Mouse (Mus musculus): ENCODE results near the gene AA986860. TPM values are rescaled to one million over a fixed set of nuclear protein-coding genes. Genes with fewer than 3 reads are reported as not detected.

The AA986860 gene
- polyA plus RNA-seq, 1 experiment from 2014 or later: 1.4 TPM

GRCm38 (mm10) chr1:130762045-130762760, 30.4 kb downstream of the AA986860 start:
- Histone ChIP-seq H3K4me3 (ENCODE audit: low read depth, low read length) (no peak overlapping the region), H3K4me1 (ENCODE audit: insufficient read depth) (peaks cover 7% of the 10 kb centered on the region; the same call in 1 of the 2 replicates), H3K9ac (replicated peaks) (no peak overlapping the region), H3K4me2 (ENCODE audit: low read depth, low read length) (no peak overlapping the region), H3K27ac (ENCODE audit: low read depth) (peak overlapping the region; percentile 55), H3K9me3 (ENCODE audit: low read length) (no peaks in the 10 kb centered on the region), H3K27me3 (ENCODE audit: insufficient read depth, low read length) (no peaks in the 10 kb centered on the region), H3K36me3 (replicated peaks; ENCODE audit: insufficient read depth, low read length) (no peaks in the 10 kb centered on the region)
- TF ChIP-seq EP300 (IDR thresholded peaks at IDR 0.05; ENCODE audit: low read depth) (no peak), CTCF (IDR thresholded peaks at IDR 0.05; ENCODE audit: low read depth) (no peak)
- ATAC-seq: no peak
- 81% methylated on average over 3 of the region's 3 CpGs for WGBS (ENCODE audit: insufficient replicate concordance)
- no peak for DNase-seq

GRCm38 (mm10) chr1:130764027-130764461, 32.3 kb downstream of the AA986860 start:
- Histone ChIP-seq H3K4me1 (ENCODE audit: insufficient read depth) (peaks cover 7% of the 10 kb centered on the region; the same call in 1 of the 2 replicates), H3K27ac (ENCODE audit: low read depth) (peak overlapping the region; percentile 45; the same call in 1 of the 2 replicates), H3K4me2 (ENCODE audit: low read depth, low read length) (no peak overlapping the region), H3K9me3 (ENCODE audit: low read length) (no peaks in the 10 kb centered on the region), H3K9ac (replicated peaks) (no peak overlapping the region; the same call in 1 of the 2 replicates), H3K4me3 (ENCODE audit: low read depth, low read length) (no peak overlapping the region), H3K27me3 (ENCODE audit: insufficient read depth, low read length) (no peaks in the 10 kb centered on the region), H3K36me3 (replicated peaks; ENCODE audit: insufficient read depth, low read length) (no peaks in the 10 kb centered on the region)
- DNase-seq (peak; percentile 58), ATAC-seq (peak; percentile 94)
- 60% methylated on average over 12 of the region's 12 CpGs for WGBS (ENCODE audit: insufficient replicate concordance)
- TF ChIP-seq EP300 (IDR thresholded peaks at IDR 0.05; ENCODE audit: low read depth) (peak; percentile 90), CTCF (IDR thresholded peaks at IDR 0.05; ENCODE audit: low read depth) (no peak)

GRCm38 (mm10) chr1:130767066-130767465, 35.3 kb downstream of the AA986860 start:
- Histone ChIP-seq H3K36me3 (replicated peaks; ENCODE audit: insufficient read depth, low read length) (no peaks in the 10 kb centered on the region), H3K4me3 (ENCODE audit: low read depth, low read length) (no peak overlapping the region), H3K9ac (replicated peaks) (no peak overlapping the region), H3K27me3 (ENCODE audit: insufficient read depth, low read length) (no peaks in the 10 kb centered on the region), H3K9me3 (ENCODE audit: low read length) (no peaks in the 10 kb centered on the region), H3K27ac (ENCODE audit: low read depth) (no peak overlapping the region), H3K4me2 (ENCODE audit: low read depth, low read length) (no peak overlapping the region), H3K4me1 (ENCODE audit: insufficient read depth) (peaks cover 1% of the 10 kb centered on the region; the same call in 1 of the 2 replicates)
- ATAC-seq (no peak), DNase-seq (no peak)
- WGBS (ENCODE audit: insufficient replicate concordance): 71% methylated on average over 5 of the region's 5 CpGs
- TF ChIP-seq CTCF (IDR thresholded peaks at IDR 0.05; ENCODE audit: low read depth) (no peak), EP300 (IDR thresholded peaks at IDR 0.05; ENCODE audit: low read depth) (no peak)

- H3K27me3 ChIP-seq (ENCODE audit: insufficient read depth, low read length): no peaks in the 10 kb centered on the region
- no peak overlapping the region for H3K9ac ChIP-seq (replicated peaks)
Measured at GRCm38 (mm10) chr1:130769925-130770324, 38.1 kb downstream of the AA986860 start.

GRCm38 (mm10) chr1:130770487-130770886, 38.7 kb downstream of the AA986860 start:
- TF ChIP-seq EP300 (IDR thresholded peaks at IDR 0.05; ENCODE audit: low read depth) (no peak), CTCF (IDR thresholded peaks at IDR 0.05; ENCODE audit: low read depth) (no peak)
- Histone ChIP-seq H3K9ac (replicated peaks) (no peak overlapping the region), H3K4me3 (ENCODE audit: low read depth, low read length) (no peak overlapping the region), H3K4me1 (ENCODE audit: insufficient read depth) (no peaks in the 10 kb centered on the region), H3K27ac (ENCODE audit: low read depth) (no peak overlapping the region), H3K36me3 (replicated peaks; ENCODE audit: insufficient read depth, low read length) (no peaks in the 10 kb centered on the region), H3K27me3 (ENCODE audit: insufficient read depth, low read length) (no peaks in the 10 kb centered on the region), H3K9me3 (ENCODE audit: low read length) (no peaks in the 10 kb centered on the region), H3K4me2 (ENCODE audit: low read depth, low read length) (no peak overlapping the region)
- no peak for ATAC-seq
- DNase-seq: no peak
- WGBS (ENCODE audit: insufficient replicate concordance): 83% methylated on average over 4 of the region's 4 CpGs

More at GRCm38 (mm10) chr1:130769925-130770324, 38.1 kb downstream of the AA986860 start:
- Histone ChIP-seq H3K4me3 (ENCODE audit: low read depth, low read length) (no peak overlapping the region), H3K27ac (ENCODE audit: low read depth) (no peak overlapping the region), H3K4me1 (ENCODE audit: insufficient read depth) (no peaks in the 10 kb centered on the region), H3K9me3 (ENCODE audit: low read length) (no peaks in the 10 kb centered on the region), H3K36me3 (replicated peaks; ENCODE audit: insufficient read depth, low read length) (no peaks in the 10 kb centered on the region), H3K4me2 (ENCODE audit: low read depth, low read length) (no peak overlapping the region)
- TF ChIP-seq EP300 (IDR thresholded peaks at IDR 0.05; ENCODE audit: low read depth): no peak
- TF ChIP-seq CTCF (IDR thresholded peaks at IDR 0.05; ENCODE audit: low read depth): no peak
- 88% methylated on average over 2 of the region's 2 CpGs for WGBS (ENCODE audit: insufficient replicate concordance)
- ATAC-seq: no peak
- DNase-seq: no peak

- H3K4me3 ChIP-seq (ENCODE audit: low read depth, low read length): no peak overlapping the region
- ATAC-seq: no peak
- H3K36me3 ChIP-seq (replicated peaks; ENCODE audit: insufficient read depth, low read length): no peaks in the 10 kb centered on the region
- no peaks in the 10 kb centered on the region for H3K4me1 ChIP-seq (ENCODE audit: insufficient read depth)
- no peak overlapping the region for H3K9ac ChIP-seq (replicated peaks)
- WGBS (ENCODE audit: insufficient replicate concordance): 67% methylated on average over 3 of the region's 3 CpGs
- no peak overlapping the region for H3K27ac ChIP-seq (ENCODE audit: low read depth)
- no peak overlapping the region for H3K4me2 ChIP-seq (ENCODE audit: low read depth, low read length)
- no peaks in the 10 kb centered on the region for H3K9me3 ChIP-seq (ENCODE audit: low read length)
- DNase-seq: no peak
- H3K27me3 ChIP-seq (ENCODE audit: insufficient read depth, low read length): no peaks in the 10 kb centered on the region
- TF ChIP-seq EP300 (IDR thresholded peaks at IDR 0.05; ENCODE audit: low read depth) (no peak), CTCF (IDR thresholded peaks at IDR 0.05; ENCODE audit: low read depth) (no peak)
Measured at GRCm38 (mm10) chr1:130770981-130771494, 39.3 kb downstream of the AA986860 start.

Measured in liver, postnatal 0 days (tissue).